Mouse (Mus musculus) stomach, embryonic 16.5 days (tissue): ENCODE results near the gene Rps27rt. TPM values are rescaled to one million over a fixed set of nuclear protein-coding genes. Genes with fewer than 3 reads are reported as not detected.
"Not testable (repeated sequence)": the region's sequence is repeated elsewhere in the genome, so short reads cannot be mapped to it uniquely, and the experiment has no call there.

Source experiments
- ATAC-seq: fragments of 200-750 bp; cut with Nextera tagmentation; 2 replicates; pipeline ENCODE4 v1.8.0; 2017; ENCODE audit warnings: moderate number of reproducible peaks, moderate TSS enrichment; ENCODE audit not compliant: insufficient read depth, low FRiP score
- H3K27ac ChIP-seq: fragments of 300-500 bp; sonication (generic); 2 replicates; pipeline ENCODE4 v1.5.1; 2014; ENCODE audit warnings: low read length
- H3K27me3 ChIP-seq: fragments of 300-500 bp; sonication (generic); 2 replicates; pipeline ENCODE4 v1.6.1; 2014; ENCODE audit warnings: low read length, control low read depth, mixed read lengths; ENCODE audit not compliant: control insufficient read depth, insufficient read depth
- H3K36me3 ChIP-seq: fragments of 300-500 bp; sonication (generic); 2 replicates; pipeline ENCODE4 v1.6.1; 2014; ENCODE audit warnings: low read length; ENCODE audit not compliant: control insufficient read depth, insufficient read depth
- H3K4me1 ChIP-seq: fragments of 300-500 bp; sonication (generic); 2 replicates; pipeline ENCODE4 v1.6.1; 2014; ENCODE audit warnings: low read length, control low read depth, mixed read lengths; ENCODE audit not compliant: control insufficient read depth, insufficient read depth
- H3K4me2 ChIP-seq: fragments of 300-500 bp; sonication (generic); 2 replicates; pipeline ENCODE4 v1.6.1; 2014; ENCODE audit warnings: low read depth, low read length, mixed read lengths
- H3K4me3 ChIP-seq: fragments of 300-500 bp; sonication (generic); replicated peaks from 2 replicates; pipeline ENCODE4 v1.5.1; 2014; ENCODE audit warnings: mild to moderate bottlenecking, low read length
- H3K9ac ChIP-seq: fragments of 300-500 bp; sonication (generic); 2 replicates; pipeline ENCODE4 v1.6.1; 2014; ENCODE audit warnings: low read length
- H3K9me3 ChIP-seq: fragments of 300-500 bp; sonication (generic); replicated peaks from 2 replicates; pipeline ENCODE4 v1.6.1; 2016; ENCODE audit warnings: low read length, control low read depth; ENCODE audit not compliant: control insufficient read depth
- WGBS: fragments of 180-500 bp; shearing (Covaris S2); extraction: QIAGEN DNeasy Blood & Tissue Kit; methylation state at CpG from one replicate; pipeline ENCODE4 v1.1.7; 2014; 5-methylcytosine and 5-hydroxymethylcytosine counted together
- polyA plus RNA-seq: library from polyadenylated mRNA; unstranded; fragments of >200 nt; fragmentation: Nextera tagmentation; extraction: Ambion mirVana; gene quantifications from 2 replicates; pipeline ENCODE4 v1.2.1, GENCODE M21; 2015

The Rps27rt gene
- polyA plus RNA-seq, 1 experiment from 2014 or later: 421 TPM

DNA sequence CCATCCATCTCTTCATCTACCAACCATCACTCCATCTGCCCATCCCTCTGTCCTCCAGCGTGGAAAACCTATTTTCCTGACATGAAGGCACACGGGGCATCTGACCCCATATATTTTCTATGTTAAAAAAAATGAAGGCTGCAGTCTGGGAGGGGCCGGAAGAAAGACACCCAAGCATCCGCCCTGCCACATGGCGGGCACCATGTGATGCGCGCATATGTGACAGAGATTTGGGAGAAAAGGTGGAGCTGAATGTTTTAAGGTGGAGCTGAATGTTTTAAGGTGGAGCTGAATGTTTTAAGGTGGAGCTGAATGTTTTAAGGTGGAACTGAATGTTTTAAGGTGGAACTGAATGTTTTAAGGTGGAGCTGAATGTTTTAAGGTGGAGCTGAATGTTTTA lies 16.3 kb downstream of the Rps27rt start:
- not testable (repeated sequence) for H3K4me1 ChIP-seq, ATAC-seq, H3K27ac ChIP-seq, H3K4me2 ChIP-seq, H3K9me3 ChIP-seq, H3K9ac ChIP-seq, H3K4me3 ChIP-seq, H3K36me3 ChIP-seq, H3K27me3 ChIP-seq
- 81% methylated on average over 7 of the region's 7 CpGs for WGBS

- H3K27ac ChIP-seq: no peak overlapping the region
- 51% methylated on average over 3 of the region's 3 CpGs for WGBS
- H3K9ac ChIP-seq: no peak overlapping the region
- H3K4me3 ChIP-seq: no peak overlapping the region
- no peaks in the 10 kb centered on the region for H3K27me3 ChIP-seq
- no peaks in the 10 kb centered on the region for H3K4me1 ChIP-seq
- no peaks in the 10 kb centered on the region for H3K36me3 ChIP-seq
- no peak for ATAC-seq
- H3K4me2 ChIP-seq: no peak overlapping the region
- H3K9me3 ChIP-seq: peaks cover 7% of the 10 kb centered on the region
Measured at GRCm38 (mm10) chr9:114964093-114964492, 18.4 kb downstream of the Rps27rt start.

DNA sequence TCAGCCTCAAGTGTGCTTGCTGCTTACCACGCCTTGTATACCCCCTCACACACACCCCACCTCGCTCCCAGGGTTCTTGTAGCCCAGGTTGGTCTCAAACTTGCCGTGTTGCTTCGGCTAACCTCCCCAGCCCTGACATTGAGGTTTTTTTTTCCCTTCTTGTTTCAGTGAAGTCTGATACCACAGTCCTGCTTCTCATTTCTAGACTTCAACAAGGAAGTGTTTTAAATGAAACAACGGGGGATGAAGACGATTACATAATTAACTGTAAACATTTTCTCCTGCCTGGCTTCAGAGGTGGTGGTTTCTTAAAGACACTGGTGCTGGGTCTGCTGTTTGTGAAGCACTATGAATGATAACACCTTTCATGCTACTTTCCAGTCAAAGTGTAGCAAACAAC lies 21.7 kb downstream of the Rps27rt start:
- WGBS: 70% methylated on average over 6 of the region's 6 CpGs
- H3K4me2 ChIP-seq: no peak overlapping the region
- no peak overlapping the region for H3K9ac ChIP-seq
- H3K9me3 ChIP-seq: peaks cover 4% of the 10 kb centered on the region; the same call in 1 of the 2 replicates
- no peaks in the 10 kb centered on the region for H3K4me1 ChIP-seq
- no peak overlapping the region for H3K4me3 ChIP-seq
- no peak for ATAC-seq
- no peaks in the 10 kb centered on the region for H3K27me3 ChIP-seq
- H3K36me3 ChIP-seq: no peaks in the 10 kb centered on the region
- H3K27ac ChIP-seq: peak overlapping the region; percentile 25; the same call in 1 of the 2 replicates

DNA sequence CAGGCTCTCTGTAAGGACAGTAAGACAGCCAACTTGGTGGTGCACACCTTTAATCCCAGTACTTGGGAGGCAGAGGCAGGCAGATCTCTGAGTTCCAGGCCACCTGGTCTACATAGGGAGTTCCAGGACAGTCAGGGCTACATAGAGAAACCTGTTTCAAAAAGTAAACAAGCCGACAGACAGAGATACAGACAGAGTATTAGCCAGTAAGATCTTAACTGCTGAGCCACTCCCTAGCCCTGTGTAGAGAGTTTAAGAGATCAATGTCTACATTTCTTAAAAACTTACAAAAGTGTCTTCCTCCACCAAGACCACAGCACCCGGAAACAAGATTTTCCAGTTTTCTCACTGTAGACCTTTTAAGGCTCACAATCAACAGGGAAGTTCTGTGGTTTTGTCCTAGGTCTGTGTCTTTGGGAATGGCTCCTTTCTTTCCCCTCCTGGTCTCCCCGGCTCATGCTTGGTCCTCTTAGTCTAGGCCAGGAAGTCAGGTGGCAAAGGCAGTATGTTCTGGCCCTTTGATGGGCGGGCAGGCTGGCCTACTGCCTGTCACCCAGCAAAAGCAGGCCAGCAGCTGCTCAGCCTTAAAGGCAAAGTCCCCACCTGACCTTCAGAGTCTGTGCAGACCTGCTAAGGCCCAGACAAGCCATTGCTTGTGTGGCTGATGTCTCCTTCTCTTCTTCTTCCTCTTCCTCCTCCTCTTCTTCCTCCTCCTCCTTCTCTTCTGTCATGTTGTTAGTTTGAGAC lies 22.3 kb downstream of the Rps27rt start:
- Histone ChIP-seq H3K36me3 (no peaks in the 10 kb centered on the region), H3K4me2 (no peak overlapping the region), H3K9ac (0 out of 2 replicates have a peak overlapping the region, but pooled peaks have one; percentile 2), H3K4me3 (no peak overlapping the region), H3K27ac (peak overlapping the region; percentile 25; the same call in 1 of the 2 replicates), H3K4me1 (no peaks in the 10 kb centered on the region), H3K27me3 (no peaks in the 10 kb centered on the region), H3K9me3 (peaks cover 4% of the 10 kb centered on the region; the same call in 1 of the 2 replicates)
- ATAC-seq: peak; percentile 49; the same call in 1 of the 2 replicates
- 54% methylated on average over 4 of the region's 4 CpGs for WGBS

DNA sequence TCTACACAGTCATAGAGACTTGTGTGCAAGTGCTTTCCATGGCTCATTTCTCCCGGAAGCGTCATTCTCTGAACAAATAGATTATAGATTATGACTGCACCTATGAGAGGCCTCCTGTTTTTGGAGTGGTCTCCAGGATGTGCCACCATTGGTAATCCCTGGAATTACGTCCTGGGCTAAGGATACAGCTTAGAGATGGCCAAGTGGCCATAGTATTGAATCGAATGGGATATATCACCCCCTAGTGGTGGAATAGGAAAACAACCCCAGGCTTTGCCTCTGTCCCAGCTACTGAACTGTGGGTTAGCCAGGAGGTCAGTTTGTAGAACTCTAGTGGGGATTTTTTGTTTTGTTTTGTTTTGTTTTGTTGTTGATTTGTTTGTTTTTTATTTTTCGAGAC lies 25.6 kb downstream of the Rps27rt start:
- Histone ChIP-seq H3K4me3 (no peak overlapping the region), H3K4me1 (no peaks in the 10 kb centered on the region), H3K27me3 (no peaks in the 10 kb centered on the region), H3K36me3 (no peaks in the 10 kb centered on the region), H3K9ac (no peak overlapping the region), H3K4me2 (no peak overlapping the region), H3K9me3 (0 out of 2 replicates have a peak, but pooled peaks cover under 1% of the 10 kb centered on the region), H3K27ac (no peak overlapping the region)
- WGBS: 40% methylated on average over 5 of the region's 5 CpGs
- ATAC-seq: 0 out of 2 replicates have a peak, but pooled peaks have one; percentile 63

GRCm38 (mm10) chr9:114955340-114955739 lies 27.2 kb downstream of the Rps27rt start:
- Histone ChIP-seq H3K27ac (no peak overlapping the region), H3K36me3 (no peaks in the 10 kb centered on the region), H3K4me1 (no peaks in the 10 kb centered on the region; the same call in 1 of the 2 replicates), H3K4me3 (no peak overlapping the region), H3K27me3 (no peaks in the 10 kb centered on the region), H3K9me3 (no peaks in the 10 kb centered on the region), H3K4me2 (no peak overlapping the region), H3K9ac (no peak overlapping the region)
- 79% methylated on average over 11 of the region's 11 CpGs for WGBS
- no peak for ATAC-seq

- no peaks in the 10 kb centered on the region for H3K9me3 ChIP-seq
- WGBS: 21% methylated on average over 1 of the region's 1 CpGs
- no peaks in the 10 kb centered on the region for H3K36me3 ChIP-seq
- no peak overlapping the region for H3K4me3 ChIP-seq
- peaks cover 5% of the 10 kb centered on the region for H3K4me1 ChIP-seq
- H3K4me2 ChIP-seq: no peak overlapping the region
- no peaks in the 10 kb centered on the region for H3K27me3 ChIP-seq
- H3K27ac ChIP-seq: no peak overlapping the region
- ATAC-seq: no peak
- H3K9ac ChIP-seq: no peak overlapping the region
Measured at GRCm38 (mm10) chr9:114952866-114953265, 29.7 kb downstream of the Rps27rt start.

DNA sequence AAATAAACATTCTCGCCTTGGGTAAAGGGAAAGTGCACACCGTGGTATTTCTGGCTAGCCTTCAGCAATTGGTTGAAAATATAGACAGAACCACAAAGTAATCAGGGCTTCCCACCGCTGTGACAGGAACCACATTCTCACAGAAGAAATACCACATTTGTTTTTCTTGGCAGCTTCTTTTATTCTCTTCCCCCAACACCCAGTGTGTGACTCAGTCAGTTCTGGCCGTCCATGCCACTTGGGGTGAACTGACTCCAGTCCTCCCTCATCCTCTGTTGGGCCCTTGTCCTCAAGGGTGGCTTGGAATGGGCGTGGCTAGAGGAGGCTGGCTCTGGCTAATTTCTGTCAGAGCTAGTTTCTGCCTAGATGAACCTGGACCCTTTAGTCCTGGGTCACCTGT lies 34.1 kb downstream of the Rps27rt start:
- no peaks in the 10 kb centered on the region for H3K27me3 ChIP-seq
- no peaks in the 10 kb centered on the region for H3K36me3 ChIP-seq
- no peak overlapping the region for H3K4me3 ChIP-seq
- H3K27ac ChIP-seq: no peak overlapping the region
- no peak overlapping the region for H3K4me2 ChIP-seq
- WGBS: 39% methylated on average over 5 of the region's 5 CpGs
- peak; percentile 69 for ATAC-seq
- no peaks in the 10 kb centered on the region for H3K9me3 ChIP-seq
- H3K4me1 ChIP-seq: peaks cover 5% of the 10 kb centered on the region
- H3K9ac ChIP-seq: 0 out of 2 replicates have a peak overlapping the region, but pooled peaks have one; percentile 17

GRCm38 (mm10) chr9:114945576-114945975 lies 37.0 kb downstream of the Rps27rt start:
- Histone ChIP-seq H3K27me3 (no peaks in the 10 kb centered on the region), H3K27ac (no peak overlapping the region), H3K4me3 (no peak overlapping the region), H3K4me1 (peaks cover 5% of the 10 kb centered on the region), H3K4me2 (no peak overlapping the region), H3K9ac (no peak overlapping the region), H3K36me3 (no peaks in the 10 kb centered on the region), H3K9me3 (peaks cover 4% of the 10 kb centered on the region; the same call in 1 of the 2 replicates)
- ATAC-seq: no peak
- whole genome bisulfite sequencing: 83% methylated on average over 6 of the region's 6 CpGs
